Mouse (Mus musculus): ENCODE measurements around the gene Sec31b.

GRCm38 (mm10) chr19:44576275-44576674 lies 30.6 kb upstream of the Sec31b start:
- TF ChIP-seq CTCF (IDR thresholded peaks at IDR 0.05; ENCODE audit: low read depth, low read length) = no peak
- TF ChIP-seq TAL1 (conservative IDR thresholded peaks at IDR 0.05; ENCODE audit: low read depth, low read length) = no peak
- no peak for TF ChIP-seq GATA1 (IDR thresholded peaks at IDR 0.05; ENCODE audit: borderline replicate concordance, low read length)
- no peak for TF ChIP-seq POLR2AphosphoS5 (IDR thresholded peaks at IDR 0.05; ENCODE audit: insufficient replicate concordance, low read depth, low read length)
- no peak for TF ChIP-seq GATA2 (IDR thresholded peaks at IDR 0.05; ENCODE audit: borderline replicate concordance, low read depth, low read length)
